Mouse (Mus musculus) CH12.LX (cell line): ENCODE data around the gene Nipal4. TPM values are rescaled to one million over a fixed set of nuclear protein-coding genes. Genes with fewer than 3 reads are reported as not detected.

Experiments
- DNase-seq: peaks from one replicate; pipeline ENCODE4 v3.0.0-alpha.2; 2013; ENCODE audit errors: extremely low read depth
- H3K27ac ChIP-seq: 2 replicates; pipeline ENCODE4 v1.5.1; 2012; ENCODE audit warnings: low read depth, mild to moderate bottlenecking, control low read depth, moderate library complexity; ENCODE audit not compliant: insufficient read depth
- H3K27me3 ChIP-seq: replicated peaks from 2 replicates; pipeline ENCODE3; 2012; ENCODE audit warnings: inconsistent platforms
- H3K36me3 ChIP-seq, 2 experiments: replicated peaks in 1 of 2; 2 replicates each; pipeline versions ENCODE3 to v1.6.1; 2012; ENCODE audit warnings: inconsistent platforms in 1 of 2, low read length in 1 of 2, mild to moderate bottlenecking in 1 of 2, mixed read lengths in 1 of 2, moderate library complexity in 1 of 2; ENCODE audit not compliant: control insufficient read depth in 1 of 2, insufficient read depth in 1 of 2
- H3K4me1 ChIP-seq, 2 experiments: 2 replicates each; pipeline ENCODE4 v1.6.1; 2012; ENCODE audit warnings: inconsistent platforms in 1 of 2, moderate library complexity in 1 of 2; ENCODE audit not compliant: insufficient read depth in 2 of 2, control insufficient read depth in 1 of 2
- H3K4me2 ChIP-seq: 2 replicates; pipeline ENCODE4 v1.6.1; 2012; ENCODE audit warnings: low read depth, mild to moderate bottlenecking, control low read depth; ENCODE audit not compliant: poor library complexity, insufficient read depth, severe bottlenecking
- H3K4me3 ChIP-seq, 3 experiments: fragments of 150-350 bp in 1 of 3; sonication (generic) in 1 of 3; replicated peaks in 1 of 3; 2 replicates each; pipeline versions ENCODE3 to v1.5.1; 2011 to 2012; ENCODE audit warnings: low read depth in 2 of 3, low read length in 2 of 3, mild to moderate bottlenecking in 2 of 3, moderate library complexity in 2 of 3, control low read depth in 1 of 3, improper control_type of control experiment in 1 of 3, inconsistent platforms in 1 of 3, mixed read lengths in 1 of 3; ENCODE audit not compliant: poor library complexity in 1 of 3
- H3K79me2 ChIP-seq: replicated peaks from 2 replicates; pipeline ENCODE4 v1.6.1; 2012; ENCODE audit warnings: mild to moderate bottlenecking, moderate library complexity; ENCODE audit not compliant: control insufficient read depth, poor library complexity, insufficient read depth, severe bottlenecking; ENCODE audit errors: extremely low read depth
- H3K9ac ChIP-seq: 2 replicates; pipeline ENCODE4 v1.6.1; 2012; ENCODE audit warnings: low read depth, mild to moderate bottlenecking, control low read depth, moderate library complexity; ENCODE audit not compliant: insufficient read depth
- H3K9me3 ChIP-seq: replicated peaks from 2 replicates; pipeline ENCODE3; 2012; ENCODE audit warnings: low read length, inconsistent platforms, mixed read lengths
- CHD1 ChIP-seq: IDR thresholded peaks from 2 replicates; pipeline ENCODE4 v1.6.1; 2012; ENCODE audit warnings: low read depth, low read length, improper control_type of control experiment, inconsistent platforms
- ELF1 ChIP-seq: IDR thresholded peaks from 2 replicates; pipeline ENCODE4 v1.6.1; 2014; ENCODE audit warnings: low read depth, mild to moderate bottlenecking, inconsistent platforms, low read length, improper control_type of control experiment
- ETS1 ChIP-seq: conservative IDR thresholded peaks from 2 replicates; pipeline ENCODE4 v1.6.1; 2012; ENCODE audit warnings: low read depth, mild to moderate bottlenecking, inconsistent platforms, low read length, improper control_type of control experiment, moderate library complexity
- GABPA ChIP-seq: IDR thresholded peaks from 2 replicates; pipeline ENCODE4 v1.6.1; 2012; ENCODE audit warnings: low read depth, low read length, improper control_type of control experiment, inconsistent platforms; ENCODE audit not compliant: insufficient replicate concordance
- HCFC1 ChIP-seq: IDR thresholded peaks from 2 replicates; pipeline ENCODE4 v1.6.1; 2012; ENCODE audit warnings: low read depth, mild to moderate bottlenecking, inconsistent platforms, low read length, improper control_type of control experiment
- IRF4 ChIP-seq: IDR thresholded peaks from 2 replicates; pipeline ENCODE4 v1.6.1; 2014; ENCODE audit warnings: low read depth, mild to moderate bottlenecking, inconsistent platforms, low read length, improper control_type of control experiment
- KAT2A ChIP-seq: IDR thresholded peaks from 2 replicates; pipeline ENCODE4 v1.6.1; 2012; ENCODE audit warnings: low read length, improper control_type of control experiment, inconsistent platforms; ENCODE audit not compliant: insufficient replicate concordance
- MAFK ChIP-seq: IDR thresholded peaks from 2 replicates; pipeline ENCODE4 v1.6.1; 2011; ENCODE audit warnings: low read length, improper control_type of control experiment; ENCODE audit not compliant: insufficient replicate concordance
- MAZ ChIP-seq: IDR thresholded peaks from 2 replicates; pipeline ENCODE4 v1.6.1; 2012; ENCODE audit warnings: low read depth, mild to moderate bottlenecking, inconsistent platforms, low read length, improper control_type of control experiment, moderate library complexity
- MEF2A ChIP-seq: IDR thresholded peaks from 2 replicates; pipeline ENCODE4 v1.6.1; 2014; ENCODE audit warnings: low read depth, mild to moderate bottlenecking, inconsistent platforms, low read length, improper control_type of control experiment, borderline replicate concordance
- MYC ChIP-seq: IDR thresholded peaks from 2 replicates; pipeline ENCODE4 v1.6.1; 2011; ENCODE audit warnings: low read depth, mild to moderate bottlenecking, improper control_type of control experiment, low read length
- NRF1 ChIP-seq: IDR thresholded peaks from 2 replicates; pipeline ENCODE4 v1.6.1; 2014; ENCODE audit warnings: low read depth, mild to moderate bottlenecking, inconsistent platforms, low read length, improper control_type of control experiment, moderate library complexity
- PAX5 ChIP-seq: IDR thresholded peaks from 2 replicates; pipeline ENCODE4 v1.6.1; 2012; ENCODE audit warnings: low read length, inconsistent platforms, mixed read lengths
- POLR2A ChIP-seq: IDR thresholded peaks from 2 replicates; pipeline ENCODE4 v1.6.1; 2011; ENCODE audit warnings: low read depth, mild to moderate bottlenecking, improper control_type of control experiment, low read length
- RAD21 ChIP-seq: IDR thresholded peaks from 2 replicates; pipeline ENCODE4 v1.6.1; 2011; ENCODE audit warnings: low read depth, mild to moderate bottlenecking, low read length, improper control_type of control experiment, moderate library complexity
- RCOR1 ChIP-seq: conservative IDR thresholded peaks from 2 replicates; pipeline ENCODE4 v1.6.1; 2012; ENCODE audit warnings: low read depth, mild to moderate bottlenecking, inconsistent platforms, low read length, improper control_type of control experiment
- SIN3A ChIP-seq: IDR thresholded peaks from 2 replicates; pipeline ENCODE4 v1.6.1; 2012; ENCODE audit warnings: low read length, improper control_type of control experiment, inconsistent platforms
- SMC3 ChIP-seq: IDR thresholded peaks from 2 replicates; pipeline ENCODE4 v1.6.1; 2011; ENCODE audit warnings: low read depth, low read length, improper control_type of control experiment
- TBP ChIP-seq: conservative IDR thresholded peaks from 2 replicates; pipeline ENCODE4 v1.6.1; 2011; ENCODE audit warnings: low read depth, low read length, improper control_type of control experiment
- TCF12 ChIP-seq: IDR thresholded peaks from 2 replicates; pipeline ENCODE4 v1.6.1; 2014; ENCODE audit warnings: low read depth, mild to moderate bottlenecking, inconsistent platforms, low read length, improper control_type of control experiment
- UBTF ChIP-seq: IDR thresholded peaks from 2 replicates; pipeline ENCODE4 v1.6.1; 2012; ENCODE audit warnings: low read depth, mild to moderate bottlenecking, inconsistent platforms, low read length, improper control_type of control experiment, moderate library complexity
- ZC3H11A ChIP-seq: IDR thresholded peaks from 2 replicates; pipeline ENCODE4 v1.6.1; 2012; ENCODE audit warnings: low read depth, mild to moderate bottlenecking, inconsistent platforms, low read length, improper control_type of control experiment
- ZKSCAN1 ChIP-seq: IDR thresholded peaks from 2 replicates; pipeline ENCODE4 v1.6.1; 2012; ENCODE audit warnings: low read depth, inconsistent platforms, low read length, improper control_type of control experiment, borderline replicate concordance
- dilution Hi-C: fragments of 300-500 bp; cut with MboI; formaldehyde crosslinking; loops from 2 replicates; pipeline ENCODE4 v1.14.3; 2020; ENCODE audit warnings: low sequenced_read_pairs; ENCODE audit not compliant: extremely low pct_unique_long_range_greater_than_20kb, extremely low pct_ligation_motif_present
- in situ Hi-C: fragments of 300-500 bp; cut with MboI; formaldehyde crosslinking; loops from 3 replicates; pipeline ENCODE4 v1.14.3; 2019; ENCODE audit warnings: low sequenced_read_pairs, low pct_ligation_motif_present, low pct_unique_long_range_greater_than_20kb, mixed read lengths
- polyA plus RNA-seq: library from polyadenylated mRNA; unstranded; fragments of >175 nt; gene quantifications from 2 replicates; pipeline ENCODE4 v1.2.1, GENCODE M21; 2012; ENCODE audit warnings: low read depth; ENCODE audit not compliant: insufficient read length
- total RNA-seq, 2 experiments: library from RNA; depleted of rRNA; stranded (reverse); fragments of 300-350 nt in 1 of 2; fragments of >200 nt in 1 of 2; gene quantifications; 2 replicates each; pipeline ENCODE4 v1.2.3; 2012 to 2014

Nipal4 gene
- total and polyA plus RNA-seq, 3 experiments, result 0.08 TPM; not detected in 2

GRCm38 (mm10) chr11:46156945-46157344, 9.4 kb downstream of the Nipal4 start:
- TF ChIP-seq HCFC1, result no peak
- no peak for TF ChIP-seq TCF12
- no peak for TF ChIP-seq RAD21
- TF ChIP-seq UBTF, result no peak
- no peak for TF ChIP-seq PAX5
- no peak for TF ChIP-seq CHD1
- TF ChIP-seq RCOR1, result no peak
- TF ChIP-seq MAZ, result no peak
- TF ChIP-seq POLR2A, result no peak
- no peak for TF ChIP-seq ZC3H11A
- TF ChIP-seq IRF4, result no peak
- TF ChIP-seq ETS1, result no peak
- TF ChIP-seq GABPA, result no peak
- TF ChIP-seq SMC3, result no peak
- no peak for TF ChIP-seq NRF1
- in situ Hi-C loops, result no loop called here

DNA sequence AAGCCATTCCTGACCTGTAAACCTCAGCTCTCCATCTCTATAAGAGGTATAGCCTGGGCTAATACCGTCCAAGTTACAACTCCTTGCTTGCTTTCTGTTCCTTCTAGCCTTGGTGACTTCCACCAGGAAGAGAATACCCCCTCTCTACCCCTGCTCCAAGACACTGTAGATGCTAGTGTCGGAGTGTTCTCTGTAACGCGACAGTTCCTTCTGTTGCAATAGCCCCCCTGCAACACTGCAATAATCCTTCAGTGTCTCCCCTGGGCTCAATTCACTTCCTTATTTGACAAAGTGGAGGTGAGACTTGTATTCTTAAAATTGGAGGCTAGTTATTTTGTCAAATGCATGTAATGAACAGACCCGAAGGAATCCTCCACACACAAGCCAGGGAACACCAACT, 19.7 kb downstream of the Nipal4 start:
- DNase-seq, result no peak
- TF ChIP-seq UBTF (no peak), MYC (no peak), SIN3A (no peak), KAT2A (no peak), TBP (no peak), IRF4 (no peak), POLR2A (no peak), ELF1 (no peak), MAZ (no peak), ZKSCAN1 (no peak), TCF12 (no peak), GABPA (no peak), RAD21 (no peak), MAFK (no peak), MEF2A (no peak), RCOR1 (no peak)
- no peak overlapping the region for H3K27ac ChIP-seq
- no peak overlapping the region for H3K4me3 ChIP-seq
- H3K9ac ChIP-seq, result no peak overlapping the region
- H3K79me2 ChIP-seq, result no peaks in the 10 kb centered on the region
- peaks cover 3 to 22% of the 10 kb centered on the region in 2 experiments for H3K36me3 ChIP-seq
- dilution Hi-C loops (no loop called here), in situ Hi-C loops (loop anchor here (25.0 kb wide), 1 partner anchor 184 kb away; the partner anchor contains the start of gene Thg1l)
- peaks cover 4 to 30% of the 10 kb centered on the region in 2 experiments; a peak in 3 of 4 replicates for H3K4me1 ChIP-seq
- no peaks in the 10 kb centered on the region for H3K27me3 ChIP-seq
- H3K4me2 ChIP-seq, result no peak overlapping the region
- no peaks in the 10 kb centered on the region for H3K9me3 ChIP-seq

More at GRCm38 (mm10) chr11:46156945-46157344, 9.4 kb downstream of the Nipal4 start:
- Histone ChIP-seq H3K9ac (no peak overlapping the region), H3K27ac (no peak overlapping the region), H3K79me2 (no peaks in the 10 kb centered on the region), H3K9me3 (no peaks in the 10 kb centered on the region), H3K4me1 (no peaks in the 10 kb centered on the region), H3K4me3 (no peak overlapping the region), H3K27me3 (no peaks in the 10 kb centered on the region), H3K4me2 (no peak overlapping the region), H3K36me3 (no peaks in the 10 kb centered on the region)
- dilution Hi-C loops, result no loop called here
- no peak for DNase-seq
